Mouse (Mus musculus) c-Kit-positive CD71-positive TER-119-positive erythroid progenitor cells, embryonic 14.5 days (primary cell): Measurements from ENCODE around the gene Cutc.

ENCODE experiments used
- DNase-seq: peaks from one replicate; pipeline ENCODE4 v3.0.0-alpha.2; 2013; ENCODE audit warnings: low spot score

Gene Cutc

GRCm38 (mm10) chr19:43752489-43753225, at the start of gene Cutc, which contains the start of gene Cox15:
Gene Cutc (plus strand): TSS chr19:43752996.
Gene Cox15 (minus strand): TSS chr19:43753000.
- peak; percentile 95 for DNase-seq

GRCm38 (mm10) chr19:43704211-43704610, 48.6 kb upstream of the Cutc start:
- DNase-seq = no peak

- DNase-seq = no peak
Observed at GRCm38 (mm10) chr19:43704787-43705497, 47.9 kb upstream of the Cutc start.

DNA sequence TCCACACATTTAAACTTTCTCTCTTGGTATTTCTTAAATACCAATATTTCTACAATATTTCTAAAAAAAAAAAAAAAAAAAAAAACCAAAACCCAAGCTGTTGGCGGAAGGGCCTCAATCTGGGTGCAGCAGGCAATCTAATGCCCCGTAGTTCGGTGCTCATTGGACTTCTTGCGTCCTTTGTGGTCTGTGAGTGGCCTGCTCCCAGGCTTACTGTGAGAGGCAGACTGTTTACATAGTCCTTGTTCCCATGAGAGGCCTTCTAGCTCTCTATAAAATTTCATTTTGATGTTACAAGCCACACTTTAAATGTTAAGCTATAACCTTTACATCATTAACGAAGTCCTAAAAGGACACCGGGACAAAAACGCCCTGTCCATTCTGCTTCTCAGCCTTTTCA, 44.6 kb upstream of the Cutc start:
- DNase-seq = no peak

GRCm38 (mm10) chr19:43709317-43709716, 43.5 kb upstream of the Cutc start:
- no peak for DNase-seq

GRCm38 (mm10) chr19:43711159-43711916, 41.5 kb upstream of the Cutc start:
- DNase-seq = no peak

- DNase-seq = no peak
Observed at GRCm38 (mm10) chr19:43711971-43712370, 40.8 kb upstream of the Cutc start.

DNA sequence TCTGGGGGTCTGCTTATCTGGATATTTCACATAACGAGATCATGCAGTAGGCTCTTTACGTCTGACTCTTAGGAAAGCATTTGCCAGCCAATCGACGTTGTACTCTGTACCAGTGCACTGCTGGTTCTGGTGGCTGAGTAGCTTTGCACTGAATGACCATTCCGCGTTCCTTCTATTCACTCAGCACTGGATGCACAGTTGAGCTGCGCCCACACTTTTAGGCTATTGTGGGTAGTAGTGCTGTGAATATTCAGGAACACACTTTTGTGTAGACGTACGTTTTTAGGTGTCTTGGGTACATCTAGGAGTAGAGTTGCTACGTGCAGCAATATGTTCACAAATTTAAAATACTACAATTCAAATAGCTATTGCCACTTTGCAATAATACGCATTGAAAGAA, 32.7 kb upstream of the Cutc start:
- DNase-seq = no peak

- no peak for DNase-seq
Observed at GRCm38 (mm10) chr19:43722891-43723290, 29.9 kb upstream of the Cutc start.

DNA sequence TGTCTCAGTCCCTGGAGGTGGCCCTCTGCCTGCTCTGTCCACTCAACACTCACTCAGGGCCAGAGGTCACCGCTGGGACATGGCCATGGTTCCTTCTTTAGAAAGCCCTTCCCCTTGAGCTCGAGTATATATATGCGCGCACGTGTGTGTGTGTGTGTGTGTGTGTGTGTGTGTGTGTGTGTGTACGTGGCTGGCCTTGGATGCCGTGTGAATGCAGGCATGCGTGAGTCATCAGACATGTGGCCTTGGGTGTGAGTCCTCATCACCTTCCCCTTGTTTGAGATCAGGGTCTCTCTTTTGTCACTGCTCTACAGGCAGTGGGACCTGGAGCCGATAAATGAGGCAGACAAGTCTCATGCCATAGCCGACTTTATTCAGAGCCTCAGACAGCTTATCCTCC, 29.3 kb upstream of the Cutc start:
- DNase-seq = no peak

GRCm38 (mm10) chr19:43724194-43724593, 28.6 kb upstream of the Cutc start:
- DNase-seq = no peak

- DNase-seq = no peak
Observed at GRCm38 (mm10) chr19:43724821-43725220, 28.0 kb upstream of the Cutc start.

- DNase-seq = no peak
Observed at GRCm38 (mm10) chr19:43726510-43727146, 26.2 kb upstream of the Cutc start.

GRCm38 (mm10) chr19:43729296-43730036, 23.3 kb upstream of the Cutc start:
- no peak for DNase-seq

DNA sequence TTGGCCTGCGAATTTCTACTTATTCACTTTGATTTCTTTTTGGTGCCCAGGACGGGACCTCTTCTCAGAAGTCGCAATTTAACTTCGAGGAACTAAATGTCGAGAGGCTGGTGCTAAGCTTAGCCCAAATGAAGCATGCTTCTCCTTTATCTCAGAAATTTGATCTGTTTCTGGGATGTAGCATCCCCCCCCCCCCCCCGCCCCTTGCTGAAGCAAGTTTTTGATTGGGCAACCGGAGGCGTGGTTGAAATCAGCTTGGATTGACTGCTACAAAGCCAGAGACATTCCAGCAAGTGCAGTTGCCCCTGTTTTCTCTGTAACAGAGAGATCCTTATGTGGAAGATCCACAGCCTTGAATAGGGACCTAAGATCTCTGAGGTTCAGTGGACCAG, 22.8 kb upstream of the Cutc start:
- no peak for DNase-seq

GRCm38 (mm10) chr19:43731157-43731556, 21.6 kb upstream of the Cutc start:
- no peak for DNase-seq

DNA sequence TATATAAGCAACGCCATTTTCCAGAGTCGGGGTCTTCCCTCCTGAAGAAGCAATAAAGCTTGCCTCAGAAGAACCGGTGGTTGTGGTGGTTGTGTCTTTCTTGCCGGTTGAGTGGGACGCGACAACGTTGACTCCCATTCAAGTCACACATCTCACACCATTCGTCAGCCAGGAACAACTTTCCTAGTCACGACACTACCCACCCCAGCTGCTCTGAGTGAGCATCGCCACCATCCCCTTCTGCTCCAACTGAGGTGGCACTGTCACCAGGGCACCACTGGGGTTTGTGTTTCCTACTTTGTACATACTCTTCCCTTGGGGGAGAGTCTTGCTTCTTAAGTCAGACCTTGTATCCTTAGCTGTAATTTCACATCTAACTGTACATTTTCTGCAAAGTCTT, 14.4 kb upstream of the Cutc start:
- no peak for DNase-seq

- no peak for DNase-seq
Observed at GRCm38 (mm10) chr19:43743401-43743800, 9.4 kb upstream of the Cutc start.

DNA sequence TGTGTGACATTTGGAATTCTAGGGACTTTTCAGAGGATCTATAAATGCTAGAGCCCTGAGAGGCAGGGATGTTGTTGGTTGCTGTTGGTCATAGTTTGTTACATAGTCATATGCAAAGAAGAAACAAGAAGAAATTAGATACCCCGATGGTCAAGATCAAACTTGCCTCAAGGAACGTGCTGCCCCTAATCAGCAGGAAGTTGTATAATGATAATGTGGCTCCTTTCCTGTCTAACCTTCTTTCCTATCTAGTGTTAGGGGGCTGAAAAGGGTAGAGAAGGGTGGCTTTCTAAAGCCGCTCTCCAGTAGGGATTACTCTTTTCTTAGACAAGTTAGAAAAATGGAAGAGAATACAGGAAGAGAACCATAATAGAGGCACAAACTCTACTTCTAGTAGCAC, 7.1 kb upstream of the Cutc start:
- DNase-seq = no peak

DNA sequence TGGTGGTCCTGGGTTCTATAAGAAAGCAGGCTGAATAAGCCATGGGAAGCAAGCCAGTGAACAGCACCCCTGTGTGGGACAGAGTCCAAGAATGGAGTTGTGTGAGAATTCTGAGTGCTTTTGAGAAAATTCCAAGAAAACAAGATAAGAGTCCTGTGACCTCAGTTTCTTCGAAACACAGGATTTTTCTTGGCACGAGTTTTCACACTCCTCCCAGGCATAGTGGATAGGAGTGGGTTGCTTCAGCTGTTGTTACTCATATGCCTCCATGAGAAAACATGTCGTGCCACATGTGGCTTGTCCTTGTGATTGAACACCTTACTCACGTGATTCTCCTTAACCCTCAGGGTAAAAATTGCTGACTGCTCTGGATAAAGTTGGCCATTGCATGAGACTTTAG, 4.9 kb upstream of the Cutc start:
- peak; percentile 34 for DNase-seq

DNA sequence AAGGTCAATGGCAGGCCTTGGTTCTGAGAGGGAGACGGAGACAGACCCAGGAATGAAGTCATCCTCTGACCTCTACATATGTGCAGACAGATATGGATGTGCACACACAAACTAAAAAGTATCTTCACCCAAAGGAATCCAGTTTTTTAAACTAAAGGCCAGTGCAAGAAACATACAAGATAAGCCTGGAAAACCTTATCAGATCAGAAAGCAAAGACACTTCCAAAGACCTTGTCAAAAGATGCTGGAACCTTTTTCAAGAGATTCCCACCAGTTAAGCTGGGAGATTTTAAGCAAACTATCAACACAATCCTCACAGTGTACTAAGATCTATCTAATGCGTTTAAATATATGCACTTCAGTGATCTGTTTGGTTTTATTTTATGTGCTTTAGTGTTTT, 2.8 kb upstream of the Cutc start:
- DNase-seq = no peak
